Comparison of ENCODE assay signal across 8 mouse cellular contexts in genomic region chr7:28983141-28983564, GRCm38 (mm10). TPM values are rescaled to one million over a fixed set of nuclear protein-coding genes. Genes with fewer than 3 reads are reported as not detected.
DNase-seq lines count a peak whose midpoint lies in the region; ATAC-seq lines count a peak whose summit lies in the region.

No protein-coding gene starts in this region.

- peak overlapping the region; percentile 86; the same call in 1 of the 2 replicates for H3K27ac ChIP-seq in heart, embryonic 15.5 days

- H3K27me3 ChIP-seq in heart, embryonic 15.5 days, result no peaks in the 10 kb centered on the region

- peak overlapping the region; percentile 80 for H3K4me3 ChIP-seq in heart, embryonic 15.5 days

- H3K36me3 ChIP-seq in heart, embryonic 15.5 days, result peaks cover 14% of the 10 kb centered on the region

- no peaks in the 10 kb centered on the region for H3K9me3 ChIP-seq in heart, embryonic 15.5 days (replicated peaks)

- H3K4me1 ChIP-seq in heart, embryonic 15.5 days (replicated peaks), result peaks cover 18% of the 10 kb centered on the region

- peak overlapping the region; percentile 77 for H3K4me2 ChIP-seq in heart, embryonic 15.5 days

- no peak for DNase-seq in heart, adult 18-20 months
- DNase-seq in ES-CJ7 (ENCODE audit: low read depth, low spot score), result peak; percentile 41
- peak; percentile 17 to 47 for DNase-seq in natural killer cell, adult 2 months (ENCODE audit: low spot score in 2 of 2)
- DNase-seq in urinary bladder, postnatal 25 days (ENCODE audit: low spot score), result no peak
- no peak for DNase-seq in adipocyte (ENCODE audit: low spot score)
- DNase-seq in cerebellum, adult 8-10 months, result no peak

- WGBS in heart, embryonic 15.5 days, result 56% methylated on average over 11 of the region's 11 CpGs

- ATAC-seq in heart, embryonic 15.5 days (replicated peaks; ENCODE audit: insufficient number of reproducible peaks, insufficient read depth, low FRiP score, low read depth), result no peak
- ATAC-seq in hematopoietic stem cell, adult 5-6 weeks (replicated peaks in 1 of 2; ENCODE audit: insufficient read depth in 1 of 2, low FRiP score in 2 of 2, low TSS enrichment in 1 of 2, low read depth in 1 of 2, poor library complexity in 2 of 2, severe bottlenecking in 2 of 2), result peak; percentile 8 to 27; a peak in 1 of 4 replicates

- no peak overlapping the region for H3K9ac ChIP-seq in heart, embryonic 15.5 days

RNA-seq across cellular contexts. Expression of gene Map4k1, which starts 1.3 kb away (rescaled TPM):
- polyA plus RNA-seq in heart, embryonic 15.5 days (2015; fragmentation: Nextera tagmentation; extraction: Ambion mirVana), result 2.8 and 7.6 TPM in 2 replicates
- 1 to 10 TPM in 1 of 2 experiments, under 1 TPM in 1; 0.45 to 4.2 TPM for total RNA-seq in heart, adult 18-20 months (2021)
- 63.0 and 69.6 TPM in 2 replicates for total RNA-seq in hematopoietic stem cell, adult 5-6 weeks (2017)

RNA-seq across cellular contexts. Expression of gene Eif3k, which starts 1.5 kb away (rescaled TPM):
- 239 and 261 TPM in 2 replicates for polyA plus RNA-seq in heart, embryonic 15.5 days (2015; fragmentation: Nextera tagmentation; extraction: Ambion mirVana)
- 100 to 1,000 TPM; 166 to 176 TPM for total RNA-seq in heart, adult 18-20 months (2021)
- 321 and 414 TPM in 2 replicates for total RNA-seq in hematopoietic stem cell, adult 5-6 weeks (2017)

RNA-seq across cellular contexts. Expression of gene Actn4, which starts 21.0 kb away (rescaled TPM):
- 236 and 281 TPM in 2 replicates for polyA plus RNA-seq in heart, embryonic 15.5 days (2015; fragmentation: Nextera tagmentation; extraction: Ambion mirVana)
- total RNA-seq in heart, adult 18-20 months (2021), result 10 to 100 TPM; 64.7 to 66.4 TPM
- total RNA-seq in hematopoietic stem cell, adult 5-6 weeks (2017), result 38.5 and 43.5 TPM in 2 replicates

Comparison
In these comparisons a context has a peak if more than half of its experiments do, and no peak if none do; other contexts are left out.
1. DNase-seq: peak in ES-CJ7 (single experiment) and natural killer cell, adult 2 months (2 of 2); none in heart, adult 18-20 months (0 of 2), urinary bladder, postnatal 25 days (single experiment), adipocyte (single experiment) and cerebellum, adult 8-10 months (single experiment).
2. RNA of gene Map4k1, which starts 1.3 kb away (total RNA-seq): 63.0 to 69.6 TPM in hematopoietic stem cell, adult 5-6 weeks; 0.45 to 4.2 TPM in heart, adult 18-20 months; every median in the first group is over 10 times any median in the second.